Mouse (Mus musculus): ENCODE data around the gene Krtap5-5.
"Not testable (repeated sequence)": the region's sequence is repeated elsewhere in the genome, so short reads cannot be mapped to it uniquely, and the experiment has no call there.

- TF ChIP-seq CTCF, EP300 (IDR thresholded peaks at IDR 0.05; ENCODE audit: low read depth): not testable (repeated sequence)
These were observed 28.5 kb upstream of the Krtap5-5 start, which contains the start of gene Gm2431 for GRCm38 (mm10) chr7:142258254-142258653.
